Mouse (Mus musculus): ENCODE results near the gene Eif2ak4.

The Eif2ak4 gene

GRCm38 (mm10) chr2:118464450-118464849 is 76.0 kb downstream of the Eif2ak4 start:
- DNase-seq (ENCODE audit: low spot score) = no peak

GRCm38 (mm10) chr2:118465894-118466293 is 77.5 kb downstream of the Eif2ak4 start:
- no peak for DNase-seq (ENCODE audit: low spot score)

GRCm38 (mm10) chr2:118466601-118467000 is 78.2 kb downstream of the Eif2ak4 start:
- DNase-seq (ENCODE audit: low spot score) = no peak

- DNase-seq (ENCODE audit: low spot score) = no peak
These were observed 79.9 kb downstream of the Eif2ak4 start for GRCm38 (mm10) chr2:118468354-118468753.

- no peak for DNase-seq (ENCODE audit: low spot score)
These were observed 90.6 kb downstream of the Eif2ak4 start for GRCm38 (mm10) chr2:118478833-118479549.

- peak; percentile 90 for DNase-seq (ENCODE audit: low spot score)
These were observed 91.1 kb downstream of the Eif2ak4 start, which contains the start of gene Srp14 for GRCm38 (mm10) chr2:118479550-118479909. Gene Srp14 (minus strand): TSS chr2:118479711.

GRCm38 (mm10) chr2:118480886-118481285 is 92.5 kb downstream of the Eif2ak4 start:
- DNase-seq (ENCODE audit: low spot score) = no peak

- no peak for DNase-seq (ENCODE audit: low spot score)
These were observed 94.6 kb downstream of the Eif2ak4 start for GRCm38 (mm10) chr2:118483032-118483431.

- DNase-seq (ENCODE audit: low spot score) = no peak
These were observed 96.0 kb downstream of the Eif2ak4 start for GRCm38 (mm10) chr2:118484386-118484898.

GRCm38 (mm10) chr2:118485415-118485814 is 97.0 kb downstream of the Eif2ak4 start:
- DNase-seq (ENCODE audit: low spot score) = no peak

- peak; percentile 81 for DNase-seq (ENCODE audit: low spot score)
These were observed 98.5 kb downstream of the Eif2ak4 start for GRCm38 (mm10) chr2:118486933-118487332.

GRCm38 (mm10) chr2:118487806-118488205 is 99.4 kb downstream of the Eif2ak4 start:
- no peak for DNase-seq (ENCODE audit: low spot score)

GRCm38 (mm10) chr2:118490241-118491091 is 102.0 kb downstream of the Eif2ak4 start:
- DNase-seq (ENCODE audit: low spot score) = peak; percentile 66

- DNase-seq (ENCODE audit: low spot score) = no peak
These were observed 102.9 kb downstream of the Eif2ak4 start for GRCm38 (mm10) chr2:118491281-118491731.

- no peak for DNase-seq (ENCODE audit: low spot score)
These were observed 103.5 kb downstream of the Eif2ak4 start for GRCm38 (mm10) chr2:118491741-118492395.

- DNase-seq (ENCODE audit: low spot score) = no peak
These were observed 106.6 kb downstream of the Eif2ak4 start for GRCm38 (mm10) chr2:118495024-118495423.

GRCm38 (mm10) chr2:118497890-118498289 is 109.5 kb downstream of the Eif2ak4 start:
- no peak for DNase-seq (ENCODE audit: low spot score)

GRCm38 (mm10) chr2:118498476-118498875 is 110.1 kb downstream of the Eif2ak4 start:
- DNase-seq (ENCODE audit: low spot score) = no peak

GRCm38 (mm10) chr2:118499135-118499961 is 110.9 kb downstream of the Eif2ak4 start:
- no peak for DNase-seq (ENCODE audit: low spot score)

GRCm38 (mm10) chr2:118500191-118500590 is 111.8 kb downstream of the Eif2ak4 start:
- no peak for DNase-seq (ENCODE audit: low spot score)

- no peak for DNase-seq (ENCODE audit: low spot score)
These were observed 118.7 kb downstream of the Eif2ak4 start for GRCm38 (mm10) chr2:118507126-118507525.
